Mouse (Mus musculus) embryo, embryonic 10.5 days (tissue): ENCODE measurements around the gene Tjp1.

Source experiments
- DNase-seq: peaks from one replicate; pipeline ENCODE4 v3.0.0-alpha.2; 2015; ENCODE audit warnings: low spot score

Gene Tjp1

DNA sequence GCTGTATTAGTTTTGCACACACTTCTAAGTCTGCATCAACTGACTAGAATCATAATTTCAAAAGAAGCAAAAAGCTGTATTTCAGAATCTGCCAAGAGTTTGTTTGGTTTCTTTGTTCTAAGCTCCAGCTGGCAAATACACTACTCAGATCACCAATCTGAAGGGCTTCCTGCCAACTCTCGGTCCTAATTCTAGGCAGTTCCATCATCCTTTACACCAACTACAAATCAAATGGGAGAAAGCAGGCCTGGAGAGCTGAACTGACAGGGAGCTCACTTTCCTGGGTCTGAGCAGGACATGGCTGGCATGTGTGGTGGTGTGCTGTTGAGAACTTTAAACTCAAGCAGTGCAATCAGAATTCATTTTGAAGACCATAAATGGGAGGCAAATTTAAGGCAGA is 170.0 kb downstream of the Tjp1 start:
- no peak for DNase-seq

DNA sequence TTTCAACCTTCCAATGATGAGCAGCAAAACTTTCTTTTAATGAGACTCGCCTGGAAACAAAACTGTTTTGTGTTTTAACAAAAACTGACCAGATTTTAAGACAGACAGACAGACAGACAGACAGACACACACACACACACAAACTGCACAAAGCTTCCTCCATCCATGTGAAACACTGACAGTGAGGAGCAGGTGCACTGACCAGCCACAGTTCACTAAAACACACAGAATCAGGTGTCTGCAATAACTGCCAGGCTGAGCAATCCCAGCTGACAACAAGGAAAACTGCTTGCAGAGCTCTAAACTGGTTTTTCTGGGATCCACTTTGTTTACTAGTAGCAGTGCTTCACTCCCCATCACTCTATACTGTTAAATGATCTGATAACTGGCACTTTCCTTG is 171.4 kb downstream of the Tjp1 start:
- no peak for DNase-seq

- no peak for DNase-seq
Measured at GRCm38 (mm10) chr7:65354908-65355307, 172.7 kb downstream of the Tjp1 start.

- no peak for DNase-seq
Measured at GRCm38 (mm10) chr7:65350348-65351079, 177.1 kb downstream of the Tjp1 start.

DNA sequence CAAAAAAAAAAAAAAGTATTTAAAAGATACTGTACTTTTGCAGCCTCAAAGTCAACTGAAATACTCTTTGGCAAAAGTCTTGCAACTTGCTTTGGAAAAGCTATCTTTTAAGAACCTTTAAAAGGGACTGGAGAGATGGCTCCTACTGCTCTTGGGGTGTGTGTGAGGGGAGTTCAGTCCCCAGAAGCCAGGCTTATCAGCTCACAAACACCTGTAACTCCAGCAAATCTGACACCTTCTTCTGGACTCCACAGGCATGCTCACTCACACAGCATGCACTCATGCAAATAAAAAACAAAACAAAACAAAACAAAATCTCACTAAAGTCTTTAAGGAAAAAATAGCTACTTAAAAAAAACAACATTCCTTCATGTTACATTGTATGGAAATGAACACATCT is 179.0 kb downstream of the Tjp1 start:
- no peak for DNase-seq

GRCm38 (mm10) chr7:65345314-65345713 is 182.3 kb downstream of the Tjp1 start:
- no peak for DNase-seq

DNA sequence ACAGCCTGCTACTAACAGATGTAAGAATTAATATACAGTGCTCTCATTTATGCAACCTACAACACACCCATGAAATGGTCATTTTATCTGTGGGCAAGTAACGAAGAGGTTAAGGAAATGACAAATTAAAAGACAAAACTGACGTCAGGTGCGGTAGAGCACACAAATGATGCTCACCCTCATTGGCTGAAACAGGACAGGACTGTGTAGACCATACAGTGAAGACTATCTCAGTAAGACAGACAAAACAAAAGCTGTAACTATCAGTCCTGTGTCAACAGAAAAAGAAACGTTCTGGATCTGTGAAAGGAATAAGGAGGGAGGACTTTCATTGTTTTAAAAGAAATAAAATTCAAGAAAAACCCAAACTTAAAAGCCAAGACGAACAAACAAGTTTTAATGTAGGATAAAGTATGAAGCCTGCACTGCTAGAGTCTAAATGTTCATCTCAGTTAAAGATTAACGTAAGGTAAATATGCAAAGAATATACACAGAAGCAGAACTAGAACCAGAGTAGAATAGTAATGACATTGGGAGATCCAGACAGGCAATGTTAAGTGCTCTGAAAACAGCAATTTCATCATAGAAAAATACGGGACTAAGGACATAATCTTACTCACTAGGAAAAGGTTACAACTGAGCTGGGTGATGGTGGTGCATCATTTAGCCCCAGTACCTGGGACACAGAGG is 189.9 kb downstream of the Tjp1 start:
- DNase-seq = no peak

DNA sequence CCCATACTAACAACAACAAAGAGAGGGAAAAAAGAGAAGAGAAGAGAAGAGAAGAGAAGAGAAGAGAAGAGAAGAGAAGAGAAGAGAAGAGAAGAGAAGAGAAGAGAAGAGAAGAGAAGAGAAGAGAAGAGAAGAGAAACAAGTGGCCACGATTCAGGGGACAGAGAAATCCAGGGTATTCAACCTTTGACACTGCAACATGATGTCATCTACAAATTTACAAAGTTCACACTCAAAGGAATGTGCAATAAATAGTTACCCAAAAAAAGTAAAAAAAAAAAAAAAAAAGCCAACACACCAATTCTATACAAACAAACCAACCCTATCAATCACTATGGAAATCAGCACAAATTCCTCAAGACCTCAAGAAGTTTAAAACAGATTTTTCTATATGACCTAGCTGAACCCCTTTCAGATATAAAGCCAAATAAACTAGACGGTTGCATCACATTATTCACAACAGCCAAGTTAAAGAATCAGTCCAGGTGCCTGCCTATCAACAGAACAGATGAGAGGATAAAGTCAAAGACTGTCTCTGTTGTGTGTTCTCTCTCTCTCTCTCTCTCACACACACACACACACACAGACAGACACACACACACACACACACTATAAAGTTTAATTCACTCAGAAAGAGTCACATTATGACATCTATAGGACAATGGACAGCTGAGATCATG is 194.4 kb downstream of the Tjp1 start:
- DNase-seq = no peak

DNA sequence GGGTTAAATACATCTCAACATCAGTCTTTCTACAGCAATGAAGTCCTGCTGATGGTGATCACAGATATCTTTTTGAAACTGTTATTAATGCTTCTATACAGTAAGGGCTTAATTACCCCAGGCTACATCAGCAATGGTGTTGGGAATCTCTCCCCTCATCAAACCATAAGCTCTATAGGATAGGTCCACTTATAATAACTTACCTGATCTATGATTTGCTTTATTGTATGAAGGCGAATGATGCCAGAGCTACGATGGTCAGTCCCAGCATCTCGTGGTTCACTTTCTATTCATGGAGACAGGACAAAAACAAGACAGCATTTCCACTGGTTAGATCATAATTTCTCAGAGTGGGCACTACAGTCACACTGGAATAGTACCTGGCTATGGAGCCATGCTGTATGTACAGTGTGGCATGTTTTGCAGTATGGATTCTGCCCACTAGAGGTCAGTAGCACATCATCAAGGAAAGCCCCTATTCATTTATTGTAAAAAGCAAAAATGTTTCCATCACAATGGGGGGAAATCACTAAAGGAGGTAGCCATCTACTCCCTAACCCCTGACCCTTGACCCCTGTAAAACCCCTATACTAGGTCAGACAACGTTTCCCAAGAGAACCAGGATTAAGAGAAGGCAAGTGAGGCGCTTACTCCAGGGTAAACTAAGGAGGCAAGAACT is 208.4 kb downstream of the Tjp1 start:
- DNase-seq = peak; percentile 87

GRCm38 (mm10) chr7:65317418-65317817 is 210.2 kb downstream of the Tjp1 start:
- DNase-seq = peak; percentile 74

- DNase-seq = no peak
Measured at GRCm38 (mm10) chr7:65315182-65315581, 212.4 kb downstream of the Tjp1 start.

GRCm38 (mm10) chr7:65296675-65297589 is 230.6 kb downstream of the Tjp1 start:
- no peak for DNase-seq

- no peak for DNase-seq
Measured at GRCm38 (mm10) chr7:65282886-65283285, 244.7 kb downstream of the Tjp1 start.

GRCm38 (mm10) chr7:65281960-65282359 is 245.6 kb downstream of the Tjp1 start:
- no peak for DNase-seq

- DNase-seq = no peak
Measured at GRCm38 (mm10) chr7:65280944-65281912, 246.4 kb downstream of the Tjp1 start.

- no peak for DNase-seq
Measured at GRCm38 (mm10) chr7:65279277-65279676, 248.3 kb downstream of the Tjp1 start.

DNA sequence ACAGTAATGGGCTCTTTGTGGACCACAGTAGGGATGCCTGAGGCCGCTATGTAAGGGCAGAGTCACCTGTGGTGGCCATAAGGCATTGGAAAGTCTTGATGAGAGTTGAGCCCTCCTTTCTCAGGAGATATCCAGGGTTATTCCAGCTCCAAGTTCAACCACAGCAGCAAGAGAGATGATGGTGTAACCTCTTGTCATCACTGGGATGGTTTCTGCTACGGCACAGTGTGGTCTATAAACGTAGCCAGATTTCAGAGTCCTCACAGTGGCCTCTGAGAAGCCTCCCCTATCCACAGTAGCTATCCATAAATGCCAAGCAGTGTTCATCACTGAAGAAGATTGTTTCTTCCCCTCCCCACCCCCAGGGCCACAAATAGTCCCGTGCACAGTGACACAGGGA is 251.8 kb downstream of the Tjp1 start:
- DNase-seq = no peak

GRCm38 (mm10) chr7:65274216-65274615 is 253.4 kb downstream of the Tjp1 start:
- DNase-seq = no peak

DNA sequence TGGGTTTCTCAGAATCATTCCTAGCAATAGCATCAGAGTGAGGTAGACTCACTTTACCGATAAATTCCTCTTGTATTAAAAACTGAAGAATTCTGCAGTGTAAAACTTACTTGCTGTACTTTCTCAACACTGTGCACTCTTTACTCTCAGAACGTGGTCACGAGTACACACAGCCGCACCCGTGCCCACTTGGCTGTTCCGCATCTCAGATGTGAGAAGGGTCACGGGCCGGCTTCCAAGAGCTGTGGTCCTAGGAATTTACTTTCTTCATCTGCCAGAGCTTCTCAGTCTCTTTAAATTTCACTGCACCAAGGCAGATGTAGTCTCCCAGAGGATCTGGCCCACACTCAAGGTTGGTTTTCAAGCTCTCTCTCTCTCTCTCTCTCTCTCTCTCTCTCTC is 277.9 kb downstream of the Tjp1 start:
- DNase-seq = no peak
